Mouse (Mus musculus) midbrain, embryonic 12.5 days (tissue): Measurements from ENCODE around the gene Wdr90. TPM values are rescaled to one million over a fixed set of nuclear protein-coding genes. Genes with fewer than 3 reads are reported as not detected.

Experiments
- ATAC-seq: fragments of 200-750 bp; cut with Nextera tagmentation; 2 replicates; pipeline ENCODE4 v1.8.0; 2017; ENCODE audit warnings: low read depth, moderate TSS enrichment, moderate library complexity; ENCODE audit not compliant: low FRiP score
- H3K27ac ChIP-seq: fragments of 300-500 bp; sonication (generic); replicated peaks from 2 replicates; pipeline ENCODE4 v1.5.1; 2016; ENCODE audit warnings: mild to moderate bottlenecking
- H3K27me3 ChIP-seq: fragments of 300-500 bp; sonication (generic); 2 replicates; pipeline ENCODE4 v1.6.1; 2016; ENCODE audit warnings: mild to moderate bottlenecking
- H3K36me3 ChIP-seq: fragments of 300-500 bp; sonication (generic); 2 replicates; pipeline ENCODE4 v1.6.1; 2016
- H3K4me1 ChIP-seq: fragments of 300-500 bp; sonication (generic); 2 replicates; pipeline ENCODE4 v1.6.1; 2016
- H3K4me2 ChIP-seq: fragments of 300-500 bp; sonication (generic); replicated peaks from 2 replicates; pipeline ENCODE4 v1.6.1; 2016; ENCODE audit warnings: mild to moderate bottlenecking, moderate library complexity
- H3K4me3 ChIP-seq: fragments of 300-500 bp; sonication (generic); 2 replicates; pipeline ENCODE4 v1.5.1; 2016; ENCODE audit warnings: mild to moderate bottlenecking
- H3K9ac ChIP-seq: fragments of 300-500 bp; sonication (generic); replicated peaks from 2 replicates; pipeline ENCODE4 v1.6.1; 2016; ENCODE audit warnings: mild to moderate bottlenecking, moderate library complexity
- H3K9me3 ChIP-seq: fragments of 300-500 bp; sonication (generic); 2 replicates; pipeline ENCODE4 v1.6.1; 2016; ENCODE audit warnings: mild to moderate bottlenecking
- WGBS: fragments of 180-500 bp; shearing (Covaris S2); methylation state at CpG from one replicate; pipeline ENCODE4 v1.1.7; 2016; 5-methylcytosine and 5-hydroxymethylcytosine counted together
- polyA plus RNA-seq: library from polyadenylated mRNA; unstranded; fragments of >200 nt; fragmentation: Nextera tagmentation; extraction: Ambion mirVana; gene quantifications from 2 replicates; pipeline ENCODE4 v1.2.1, GENCODE M21; 2016

The Wdr90 gene
- polyA plus RNA-seq, 1 experiment from 2014 or later, result 38.1 TPM

DNA sequence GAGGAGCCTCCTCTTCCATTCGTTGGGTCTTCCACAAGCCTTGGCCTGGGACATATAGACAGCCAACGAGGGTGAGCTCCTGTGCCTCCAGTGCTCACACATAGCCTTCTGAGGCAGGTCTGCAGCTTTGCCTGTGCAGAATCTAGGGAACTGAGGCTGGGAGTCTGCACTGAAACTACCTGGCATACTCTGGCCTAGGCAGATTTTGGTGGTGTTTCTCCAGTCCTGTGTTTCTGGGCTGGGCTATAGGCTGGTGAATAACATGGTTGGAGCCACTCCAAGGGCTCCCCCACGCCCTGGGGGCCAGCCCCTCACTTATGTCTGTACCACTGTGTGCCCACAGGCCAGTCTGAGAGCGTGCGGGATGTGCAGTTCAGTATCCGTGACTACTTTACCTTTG is 36.0 kb downstream of the Wdr90 start:
- Histone ChIP-seq H3K9ac (peak overlapping the region; percentile 33), H3K36me3 (peaks cover 32% of the 10 kb centered on the region), H3K27me3 (peaks cover 11% of the 10 kb centered on the region), H3K4me2 (peak overlapping the region; percentile 95; the same call in 1 of the 2 replicates), H3K4me1 (peaks cover 46% of the 10 kb centered on the region), H3K4me3 (no peak overlapping the region), H3K27ac (no peak overlapping the region), H3K9me3 (no peaks in the 10 kb centered on the region)
- ATAC-seq, result no peak
- WGBS, result 89% methylated on average over 6 of the region's 6 CpGs

GRCm38 (mm10) chr17:25824362-25825142 is 36.7 kb downstream of the Wdr90 start:
- Histone ChIP-seq H3K9ac (peak overlapping the region; percentile 75; the same call in 1 of the 2 replicates), H3K9me3 (no peaks in the 10 kb centered on the region), H3K36me3 (peaks cover 24% of the 10 kb centered on the region), H3K27me3 (peaks cover 19% of the 10 kb centered on the region), H3K4me1 (peaks cover 39% of the 10 kb centered on the region), H3K27ac (no peak overlapping the region), H3K4me2 (peak overlapping the region; percentile 95), H3K4me3 (peak overlapping the region; percentile 60)
- WGBS, result 76% methylated on average over 17 of the region's 17 CpGs
- ATAC-seq, result no peak

- H3K36me3 ChIP-seq, result peaks cover 24% of the 10 kb centered on the region
- peak; percentile 57 for ATAC-seq
- peak within 1 kb of the TSS; percentile 75 for H3K9ac ChIP-seq
- peak within 1 kb of the TSS; percentile 43; the same call in 1 of the 2 replicates for H3K27ac ChIP-seq
- H3K4me3 ChIP-seq, result peak within 1 kb of the TSS; percentile 60
- peaks cover 41% of the 10 kb centered on the region for H3K4me1 ChIP-seq
- H3K4me2 ChIP-seq, result peak within 1 kb of the TSS; percentile 95
- H3K9me3 ChIP-seq, result no peaks in the 10 kb centered on the region
- under 1% methylated on average over 18 of the region's 18 CpGs for WGBS
- H3K27me3 ChIP-seq, result peaks cover 30% of the 10 kb centered on the region
Measured at GRCm38 (mm10) chr17:25823452-25823851, 37.8 kb downstream of the Wdr90 start, which contains the start of gene Wdr24. Wdr24 (plus strand) TSS chr17:25823627.

- H3K9me3 ChIP-seq, result no peaks in the 10 kb centered on the region
- peaks cover 18% of the 10 kb centered on the region for H3K4me1 ChIP-seq
- 6% methylated on average over 46 of the region's 46 CpGs for WGBS
- peak overlapping the region; percentile 7; the same call in 1 of the 2 replicates for H3K4me3 ChIP-seq
- peak overlapping the region; percentile 42; the same call in 1 of the 2 replicates for H3K9ac ChIP-seq
- peaks cover 41% of the 10 kb centered on the region for H3K27me3 ChIP-seq
- peak overlapping the region; percentile 35 for H3K4me2 ChIP-seq
- no peak overlapping the region for H3K27ac ChIP-seq
- ATAC-seq, result no peak
- peaks cover 20% of the 10 kb centered on the region for H3K36me3 ChIP-seq
Measured at GRCm38 (mm10) chr17:25818851-25819780, 42.2 kb downstream of the Wdr90 start.

DNA sequence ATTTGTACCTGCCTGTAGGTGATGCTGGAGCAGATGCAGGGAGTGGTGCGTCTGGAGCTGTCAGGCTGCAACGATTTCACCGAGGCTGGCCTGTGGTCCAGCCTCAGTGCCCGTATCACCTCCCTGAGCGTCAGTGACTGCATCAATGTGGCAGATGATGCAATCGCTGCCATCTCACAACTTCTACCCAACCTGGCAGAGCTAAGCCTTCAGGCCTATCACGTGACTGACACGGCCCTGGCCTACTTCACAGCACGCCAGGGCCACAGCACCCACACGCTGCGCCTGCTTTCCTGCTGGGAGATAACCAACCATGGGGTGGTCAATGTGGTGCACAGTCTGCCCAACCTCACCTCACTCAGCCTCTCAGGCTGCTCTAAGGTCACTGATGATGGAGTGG is 43.6 kb downstream of the Wdr90 start:
- ATAC-seq, result no peak
- H3K27ac ChIP-seq, result no peak overlapping the region
- H3K36me3 ChIP-seq, result peaks cover 20% of the 10 kb centered on the region
- no peaks in the 10 kb centered on the region for H3K9me3 ChIP-seq
- no peak overlapping the region for H3K9ac ChIP-seq
- no peak overlapping the region for H3K4me2 ChIP-seq
- H3K4me1 ChIP-seq, result peaks cover 20% of the 10 kb centered on the region
- no peak overlapping the region for H3K4me3 ChIP-seq
- WGBS, result 86% methylated on average over 11 of the region's 11 CpGs
- peaks cover 49% of the 10 kb centered on the region for H3K27me3 ChIP-seq

DNA sequence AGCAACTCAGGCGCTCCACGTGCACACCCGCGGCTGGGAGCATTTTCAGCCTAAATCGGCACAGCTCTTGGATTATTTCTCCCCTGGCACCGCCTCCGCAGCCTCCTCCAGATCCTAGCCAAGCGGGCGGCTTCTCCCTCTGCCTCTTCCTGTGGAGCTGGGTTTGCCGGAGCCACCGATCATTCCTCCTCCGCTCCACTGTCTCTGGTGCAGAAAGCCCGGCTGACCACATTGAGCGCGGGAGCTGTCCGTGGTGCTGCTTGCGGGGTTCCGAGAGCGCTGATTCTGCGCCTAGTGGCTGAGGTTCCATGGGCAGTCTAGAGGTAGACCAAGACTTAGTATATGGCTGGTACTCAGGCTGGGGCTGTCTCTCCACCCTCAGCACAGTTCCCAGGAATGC is 47.8 kb downstream of the Wdr90 start:
- Histone ChIP-seq H3K27ac (no peak overlapping the region), H3K36me3 (peaks cover 20% of the 10 kb centered on the region), H3K9me3 (no peaks in the 10 kb centered on the region), H3K4me3 (0 out of 2 replicates have a peak overlapping the region, but pooled peaks have one; percentile 7), H3K9ac (0 out of 2 replicates have a peak overlapping the region, but pooled peaks have one; percentile 4), H3K4me2 (peak overlapping the region; percentile 35), H3K27me3 (peaks cover 31% of the 10 kb centered on the region), H3K4me1 (peaks cover 32% of the 10 kb centered on the region)
- 4% methylated on average over 20 of the region's 20 CpGs for WGBS
- no peak for ATAC-seq

DNA sequence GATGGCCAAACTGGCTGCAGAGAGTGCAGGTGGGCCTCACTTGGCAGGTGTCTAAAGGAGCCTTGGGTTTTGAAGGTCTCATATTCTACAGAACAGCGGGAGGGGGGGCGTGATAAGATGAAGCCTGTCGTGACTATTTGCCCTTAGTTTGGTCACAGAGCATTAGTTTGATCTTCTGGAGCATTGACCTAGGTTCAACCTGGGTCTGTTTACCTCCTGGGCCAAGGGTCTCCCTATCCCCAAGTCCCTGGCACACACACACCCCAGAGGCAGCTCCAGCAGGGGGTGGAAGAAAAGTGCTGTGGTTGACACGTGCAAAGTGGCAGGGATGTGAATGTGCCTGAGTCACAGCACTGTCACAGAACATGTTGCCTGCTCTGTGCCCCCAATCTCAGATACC is 50.4 kb downstream of the Wdr90 start:
- WGBS, result 75% methylated on average over 4 of the region's 4 CpGs
- H3K4me3 ChIP-seq, result peak overlapping the region; percentile 85; the same call in 1 of the 2 replicates

GRCm38 (mm10) chr17:25809606-25810340 is 51.5 kb downstream of the Wdr90 start:
- ATAC-seq, result peak; percentile 76
- Histone ChIP-seq H3K4me2 (peak overlapping the region; percentile 79), H3K9me3 (no peaks in the 10 kb centered on the region), H3K36me3 (no peaks in the 10 kb centered on the region), H3K4me3 (peak overlapping the region; percentile 85), H3K27ac (peak overlapping the region; percentile 98), H3K9ac (peak overlapping the region; percentile 96), H3K27me3 (peaks cover 19% of the 10 kb centered on the region), H3K4me1 (peaks cover 39% of the 10 kb centered on the region)
- 8% methylated on average over 25 of the region's 25 CpGs for WGBS

More for the DNA sequence above, 50.4 kb downstream of the Wdr90 start:
- peaks cover 19% of the 10 kb centered on the region for H3K27me3 ChIP-seq
- ATAC-seq, result no peak
- H3K9me3 ChIP-seq, result no peaks in the 10 kb centered on the region
- peak overlapping the region; percentile 79 for H3K4me2 ChIP-seq
- H3K36me3 ChIP-seq, result no peaks in the 10 kb centered on the region
- peak overlapping the region; percentile 96; the same call in 1 of the 2 replicates for H3K9ac ChIP-seq
- H3K4me1 ChIP-seq, result peaks cover 39% of the 10 kb centered on the region
- no peak overlapping the region for H3K27ac ChIP-seq

DNA sequence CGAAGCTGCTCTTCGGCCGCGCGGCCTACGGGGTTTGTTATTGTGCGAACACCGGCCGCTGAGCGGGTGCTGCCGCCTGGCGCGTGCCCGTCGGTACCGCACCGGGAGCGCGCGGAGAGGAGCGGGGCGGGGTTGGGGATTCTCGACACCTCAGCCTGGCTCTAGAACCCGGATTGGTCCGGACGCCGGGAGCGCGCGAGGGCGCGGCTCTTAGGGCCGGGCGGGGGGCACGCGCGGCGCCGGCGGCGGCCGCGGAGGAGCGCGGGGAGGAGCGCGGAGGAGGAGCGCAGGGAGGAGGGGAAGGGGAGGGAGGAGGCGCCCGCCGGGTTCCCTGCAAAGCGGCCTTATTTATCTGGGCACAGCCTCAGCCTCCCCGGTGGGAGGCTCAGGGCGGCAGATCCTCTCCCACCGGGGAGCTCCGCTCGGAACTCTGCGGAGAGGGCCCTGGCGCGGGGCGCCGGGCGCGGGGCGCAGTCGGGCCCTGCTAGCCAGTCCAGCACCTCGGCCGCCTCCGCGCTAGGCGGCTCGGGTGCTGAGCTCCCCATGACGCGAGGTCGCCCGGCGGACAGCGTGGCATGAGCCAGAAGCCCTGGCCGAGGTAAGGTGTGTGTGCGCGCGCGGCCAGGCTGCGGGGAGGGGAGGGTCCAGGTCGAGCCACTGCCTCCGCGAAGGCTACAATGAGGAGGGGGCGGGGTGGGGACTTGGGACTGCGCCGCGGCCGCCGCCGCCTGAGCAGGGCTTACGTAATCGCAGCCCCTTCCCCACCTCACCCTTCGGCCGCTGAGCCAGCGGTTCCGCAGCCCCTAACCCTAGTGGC is 52.3 kb downstream of the Wdr90 start, which contains the start of gene Fbxl16:
Fbxl16 (plus strand) TSS at position 297 of the 817 bp plus-strand sequence.
- peak within 1 kb of the TSS; percentile 96 for H3K9ac ChIP-seq
- H3K27ac ChIP-seq, result peak within 1 kb of the TSS; percentile 98
- ATAC-seq, result peak; percentile 81
- H3K4me2 ChIP-seq, result peak within 1 kb of the TSS; percentile 79
- no peaks in the 10 kb centered on the region for H3K36me3 ChIP-seq
- peaks cover 39% of the 10 kb centered on the region for H3K4me1 ChIP-seq
- peaks cover 19% of the 10 kb centered on the region for H3K27me3 ChIP-seq
- WGBS, result under 1% methylated on average over 84 of the region's 100 CpGs
- H3K9me3 ChIP-seq, result no peaks in the 10 kb centered on the region
- peak within 1 kb of the TSS; percentile 85 for H3K4me3 ChIP-seq

DNA sequence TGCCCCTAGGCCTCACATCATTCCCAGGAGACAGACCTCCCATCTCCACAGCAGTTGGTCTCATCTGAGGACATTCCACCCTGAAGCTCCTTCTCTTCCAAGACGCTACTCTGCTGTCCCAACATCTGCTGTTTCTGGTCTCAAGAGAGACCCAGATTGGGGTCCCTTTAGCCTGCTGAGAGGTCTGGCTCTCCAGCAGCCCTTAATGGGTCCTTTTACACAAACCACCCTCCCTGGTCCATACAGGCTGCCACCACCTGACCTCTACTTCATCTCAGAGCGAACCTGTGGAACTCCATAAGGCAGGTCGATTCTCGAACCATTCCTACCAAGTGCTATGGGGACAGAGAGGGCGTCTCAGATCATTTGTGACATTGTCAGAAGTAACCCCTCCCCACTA is 53.3 kb downstream of the Wdr90 start:
- H3K4me1 ChIP-seq, result peaks cover 42% of the 10 kb centered on the region
- H3K27me3 ChIP-seq, result peaks cover 15% of the 10 kb centered on the region
- peak overlapping the region; percentile 79 for H3K4me2 ChIP-seq
- no peak for ATAC-seq
- H3K9me3 ChIP-seq, result no peaks in the 10 kb centered on the region
- no peaks in the 10 kb centered on the region for H3K36me3 ChIP-seq
- peak overlapping the region; percentile 98 for H3K27ac ChIP-seq
- WGBS, result 28% methylated on average over 5 of the region's 5 CpGs
- H3K9ac ChIP-seq, result peak overlapping the region; percentile 96
- peak overlapping the region; percentile 85 for H3K4me3 ChIP-seq
